Mouse (Mus musculus) heart, embryonic 13.5 days (tissue): Measurements from ENCODE around the gene Shroom3. TPM values are rescaled to one million over a fixed set of nuclear protein-coding genes. Genes with fewer than 3 reads are reported as not detected.
A peak's percentile ranks its signal among the peaks of the same experiment; 100 is the strongest.

Source experiments
- ATAC-seq: fragments of 200-750 bp; cut with Nextera tagmentation; 2 replicates; pipeline ENCODE4 v1.8.0; 2017; ENCODE audit warnings: moderate TSS enrichment; ENCODE audit not compliant: insufficient number of reproducible peaks, low FRiP score, low TSS enrichment; ENCODE audit errors: extremely low read depth
- H3K27ac ChIP-seq: fragments of 300-500 bp; sonication (generic); replicated peaks from 2 replicates; pipeline ENCODE4 v1.5.1; 2015; ENCODE audit warnings: moderate library complexity, mild to moderate bottlenecking, inconsistent platforms
- H3K27me3 ChIP-seq: fragments of 300-500 bp; sonication (generic); replicated peaks from 2 replicates; pipeline ENCODE4 v1.6.1; 2015; ENCODE audit warnings: mild to moderate bottlenecking, inconsistent platforms
- H3K36me3 ChIP-seq: fragments of 300-500 bp; sonication (generic); 2 replicates; pipeline ENCODE4 v1.6.1; 2015; ENCODE audit warnings: mild to moderate bottlenecking, inconsistent platforms
- H3K4me1 ChIP-seq: fragments of 300-500 bp; sonication (generic); 2 replicates; pipeline ENCODE4 v1.6.1; 2015; ENCODE audit warnings: inconsistent platforms
- H3K4me2 ChIP-seq: fragments of 300-500 bp; sonication (generic); 2 replicates; pipeline ENCODE4 v1.6.1; 2015; ENCODE audit warnings: inconsistent platforms, mild to moderate bottlenecking, moderate library complexity
- H3K4me3 ChIP-seq: fragments of 300-500 bp; sonication (generic); 2 replicates; pipeline ENCODE4 v1.5.1; 2015; ENCODE audit warnings: moderate library complexity, mild to moderate bottlenecking, inconsistent platforms
- H3K9ac ChIP-seq: fragments of 300-500 bp; sonication (generic); 2 replicates; pipeline ENCODE4 v1.6.1; 2015; ENCODE audit warnings: inconsistent platforms, mild to moderate bottlenecking, moderate library complexity
- H3K9me3 ChIP-seq: fragments of 300-500 bp; sonication (generic); 2 replicates; pipeline ENCODE4 v1.6.1; 2016; ENCODE audit warnings: inconsistent platforms
- WGBS: fragments of 180-500 bp; shearing (Covaris S2); methylation state at CpG from one replicate; pipeline ENCODE4 v1.1.7; 2015; ENCODE audit warnings: mixed read lengths; 5-methylcytosine and 5-hydroxymethylcytosine counted together
- polyA plus RNA-seq: library from polyadenylated mRNA; unstranded; fragments of >200 nt; fragmentation: Nextera tagmentation; extraction: Ambion mirVana; gene quantifications from 2 replicates; pipeline ENCODE4 v1.2.1, GENCODE M21; 2015

Gene Shroom3
- polyA plus RNA-seq, 1 experiment from 2014 or later: 10.3 TPM

DNA sequence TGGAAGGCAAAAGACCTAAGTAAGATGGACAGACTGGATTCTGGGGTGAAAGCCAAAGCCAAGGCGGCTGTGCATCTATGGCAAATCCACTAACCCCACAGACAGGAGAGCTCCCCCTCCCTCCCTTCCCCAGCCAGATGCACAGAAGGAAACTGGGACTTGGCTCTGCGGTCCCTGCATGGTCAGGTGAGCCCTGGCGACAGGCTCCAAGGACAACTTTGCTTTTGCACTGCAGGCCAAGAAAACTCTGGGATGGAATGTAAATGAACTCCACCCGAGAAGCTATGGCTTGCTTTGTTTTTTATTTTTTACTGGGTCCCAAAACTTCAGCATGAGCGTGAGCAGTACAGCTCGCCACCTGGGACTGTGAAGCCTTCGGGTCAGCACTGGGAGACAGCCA, 128.5 kb downstream of the Shroom3 start:
- Histone ChIP-seq H3K36me3 (0 out of 2 replicates have a peak, but pooled peaks cover 5% of the 10 kb centered on the region), H3K9ac (peak overlapping the region; percentile 66), H3K27ac (peak overlapping the region; percentile 92), H3K4me1 (peaks cover 74% of the 10 kb centered on the region), H3K4me2 (peak overlapping the region; percentile 54), H3K9me3 (no peaks in the 10 kb centered on the region), H3K27me3 (no peaks in the 10 kb centered on the region), H3K4me3 (no peak overlapping the region; the same call in 1 of the 2 replicates)
- whole genome bisulfite sequencing: 30% methylated on average over 7 of the region's 7 CpGs
- ATAC-seq: no peak

DNA sequence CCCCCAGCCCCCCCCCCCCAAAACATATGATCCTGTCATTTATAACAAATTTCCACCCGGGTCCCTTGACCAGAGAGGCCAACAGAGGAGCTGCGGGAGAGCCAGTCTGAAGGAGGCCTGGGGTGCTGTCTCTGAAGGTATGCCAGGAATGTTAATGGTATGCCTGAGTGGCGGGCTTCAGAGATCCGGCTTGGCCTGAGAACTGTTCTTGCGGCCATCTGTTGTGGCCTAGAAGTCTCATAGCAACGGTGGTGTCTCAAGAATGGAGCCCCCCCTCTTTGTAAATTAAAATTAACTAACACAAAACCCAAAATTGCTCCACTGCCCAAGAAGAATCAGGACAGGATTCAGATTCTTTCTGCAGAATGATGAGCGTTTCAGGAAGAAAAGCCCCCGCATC, 129.7 kb downstream of the Shroom3 start:
- peak; percentile 38; the same call in 1 of the 2 replicates for ATAC-seq
- Histone ChIP-seq H3K36me3 (0 out of 2 replicates have a peak, but pooled peaks cover 5% of the 10 kb centered on the region), H3K27me3 (no peaks in the 10 kb centered on the region), H3K4me2 (peak overlapping the region; percentile 54), H3K9me3 (no peaks in the 10 kb centered on the region), H3K27ac (peak overlapping the region; percentile 92), H3K4me1 (peaks cover 77% of the 10 kb centered on the region), H3K4me3 (0 out of 2 replicates have a peak overlapping the region, but pooled peaks have one; percentile 6), H3K9ac (peak overlapping the region; percentile 66)
- 17% methylated on average over 8 of the region's 8 CpGs for WGBS

DNA sequence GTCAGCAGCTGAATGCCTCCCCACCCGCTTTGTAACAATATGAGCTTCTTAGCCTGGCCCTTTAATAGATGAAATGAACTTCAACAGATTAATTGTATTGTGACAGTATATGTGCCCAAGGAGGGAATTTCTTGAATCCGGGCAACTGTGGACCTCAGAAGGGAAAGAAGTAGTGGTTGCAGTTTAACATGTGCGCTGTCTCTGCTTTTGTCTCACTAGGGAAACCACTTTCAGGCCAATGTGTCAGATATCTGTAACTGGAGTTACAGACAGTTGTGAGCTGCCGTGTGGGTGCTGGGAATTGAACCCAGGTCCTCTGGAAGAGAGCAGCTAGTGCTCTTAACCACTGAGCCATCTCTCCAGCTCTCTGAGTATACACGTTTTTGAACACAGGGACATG, 130.3 kb downstream of the Shroom3 start:
- no peak for ATAC-seq
- Histone ChIP-seq H3K27ac (peak overlapping the region; percentile 92), H3K9ac (no peak overlapping the region), H3K4me1 (peaks cover 71% of the 10 kb centered on the region), H3K4me3 (no peak overlapping the region), H3K4me2 (no peak overlapping the region), H3K9me3 (no peaks in the 10 kb centered on the region), H3K27me3 (no peaks in the 10 kb centered on the region), H3K36me3 (0 out of 2 replicates have a peak, but pooled peaks cover 5% of the 10 kb centered on the region)
- WGBS: 78% methylated on average over 5 of the region's 5 CpGs

DNA sequence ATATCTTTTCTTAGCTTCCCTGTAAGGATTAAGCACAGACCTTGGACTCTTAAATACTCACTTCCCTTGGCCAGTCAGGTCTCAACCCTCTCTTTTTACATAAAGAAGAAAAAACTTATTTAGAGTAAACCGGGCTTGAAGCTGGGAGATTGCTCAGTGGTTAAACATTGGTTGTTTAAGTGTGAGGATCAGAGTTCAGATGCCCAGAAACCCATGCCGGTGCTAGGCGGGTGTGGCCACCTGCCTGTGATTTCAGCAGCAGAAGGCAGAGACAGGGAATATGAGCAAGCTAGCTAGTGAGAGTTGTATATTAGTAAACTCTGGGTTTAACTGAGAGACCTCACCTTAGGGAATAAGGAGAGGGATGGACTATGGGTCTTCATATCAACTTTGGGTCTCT, 131.4 kb downstream of the Shroom3 start:
- 75% methylated on average over 3 of the region's 3 CpGs for WGBS
- H3K36me3 ChIP-seq: 0 out of 2 replicates have a peak, but pooled peaks cover 5% of the 10 kb centered on the region
- no peaks in the 10 kb centered on the region for H3K27me3 ChIP-seq
- no peak overlapping the region for H3K4me3 ChIP-seq
- ATAC-seq: no peak
- no peak overlapping the region for H3K27ac ChIP-seq
- no peak overlapping the region for H3K4me2 ChIP-seq
- peaks cover 62% of the 10 kb centered on the region for H3K4me1 ChIP-seq
- H3K9me3 ChIP-seq: no peaks in the 10 kb centered on the region
- H3K9ac ChIP-seq: no peak overlapping the region

DNA sequence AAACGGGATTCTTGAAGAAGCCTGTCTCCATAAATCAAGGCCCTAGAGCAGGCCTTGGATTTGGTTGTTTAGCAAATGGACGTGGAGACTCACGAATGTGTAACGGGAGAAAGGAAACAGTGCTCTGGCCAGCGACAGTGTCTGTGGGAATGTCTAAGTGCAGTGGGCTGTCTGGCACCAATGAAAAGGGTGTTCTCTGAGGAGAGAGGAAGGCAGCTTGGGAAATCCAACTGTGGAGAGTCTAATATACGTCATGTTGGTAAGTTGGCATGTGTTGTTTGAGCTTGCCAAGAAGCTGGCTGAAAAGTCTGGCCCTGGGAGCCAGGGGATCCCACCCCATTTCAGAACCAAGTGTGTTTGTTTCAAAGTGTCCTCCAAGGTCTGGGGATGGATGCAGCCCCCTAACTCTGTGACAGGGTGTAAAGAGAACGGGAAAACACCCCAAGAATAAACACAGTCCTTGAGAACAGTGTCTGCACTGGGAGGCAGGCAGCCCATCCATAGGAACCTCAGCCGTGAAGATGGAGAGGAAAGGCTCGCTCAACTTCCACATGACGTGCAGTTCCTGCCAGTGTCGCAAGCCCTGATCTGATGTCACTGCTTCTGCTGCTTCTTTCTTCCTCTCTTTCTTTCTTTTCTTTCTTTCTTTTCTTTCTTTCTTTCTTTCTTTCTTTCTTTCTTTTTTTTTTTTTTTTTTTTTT, 134.0 kb downstream of the Shroom3 start:
- H3K4me2 ChIP-seq: no peak overlapping the region
- 0 out of 2 replicates have a peak, but pooled peaks cover 5% of the 10 kb centered on the region for H3K36me3 ChIP-seq
- no peaks in the 10 kb centered on the region for H3K27me3 ChIP-seq
- H3K27ac ChIP-seq: peak overlapping the region; percentile 48; the same call in 1 of the 2 replicates
- H3K4me1 ChIP-seq: peaks cover 61% of the 10 kb centered on the region
- 64% methylated on average over 11 of the region's 11 CpGs for WGBS
- H3K4me3 ChIP-seq: no peak overlapping the region
- no peak overlapping the region for H3K9ac ChIP-seq
- no peaks in the 10 kb centered on the region for H3K9me3 ChIP-seq
- ATAC-seq: no peak

DNA sequence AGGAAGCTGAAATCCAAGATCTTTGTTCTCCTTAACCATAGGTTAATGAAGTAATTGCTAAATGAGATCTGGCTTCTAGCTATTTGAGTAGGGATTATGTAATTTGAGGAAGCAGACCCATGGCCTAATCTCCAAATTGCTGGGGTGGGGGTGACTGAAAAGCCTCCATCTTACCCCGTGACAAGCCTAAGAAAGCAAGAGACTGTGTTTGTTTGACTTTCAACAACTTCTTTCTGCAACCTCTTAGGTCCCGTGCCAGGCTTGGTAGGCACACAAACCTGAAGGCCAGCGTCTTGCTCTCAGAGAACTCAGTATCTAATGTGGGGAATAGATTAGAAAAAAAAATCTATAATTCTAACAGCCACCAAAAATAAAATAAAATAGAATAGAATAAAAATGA, 138.1 kb downstream of the Shroom3 start:
- H3K4me2 ChIP-seq: no peak overlapping the region
- no peak overlapping the region; the same call in 1 of the 2 replicates for H3K27ac ChIP-seq
- H3K9me3 ChIP-seq: no peaks in the 10 kb centered on the region
- H3K9ac ChIP-seq: no peak overlapping the region
- 65% methylated on average over 3 of the region's 3 CpGs for WGBS
- no peaks in the 10 kb centered on the region for H3K36me3 ChIP-seq
- no peak overlapping the region for H3K4me3 ChIP-seq
- peaks cover 72% of the 10 kb centered on the region for H3K4me1 ChIP-seq
- no peaks in the 10 kb centered on the region for H3K27me3 ChIP-seq
- no peak for ATAC-seq

DNA sequence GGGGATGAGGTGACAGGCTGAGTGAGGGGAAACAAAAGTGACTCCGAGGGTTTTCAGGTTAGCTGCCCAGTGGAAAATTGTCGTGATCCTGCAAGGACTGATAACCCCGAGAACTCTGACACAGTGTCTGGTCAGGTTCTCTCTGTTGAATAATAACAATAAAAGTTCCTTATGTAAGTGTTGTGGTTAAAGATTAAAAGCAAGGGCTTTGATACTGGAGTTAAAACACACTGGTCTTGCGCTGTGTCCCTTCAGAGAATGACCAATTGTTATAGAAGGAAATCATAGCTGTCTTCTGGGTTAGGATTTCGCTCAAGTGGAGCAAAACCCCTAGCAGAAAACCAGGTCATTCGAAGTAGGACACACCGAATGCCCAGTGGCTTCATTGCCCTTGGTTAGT, 140.3 kb downstream of the Shroom3 start:
- Histone ChIP-seq H3K36me3 (no peaks in the 10 kb centered on the region), H3K9me3 (no peaks in the 10 kb centered on the region), H3K4me2 (no peak overlapping the region), H3K27me3 (no peaks in the 10 kb centered on the region), H3K9ac (no peak overlapping the region), H3K4me1 (peaks cover 72% of the 10 kb centered on the region), H3K4me3 (no peak overlapping the region), H3K27ac (peak overlapping the region; percentile 81)
- 68% methylated on average over 7 of the region's 7 CpGs for WGBS
- no peak for ATAC-seq

DNA sequence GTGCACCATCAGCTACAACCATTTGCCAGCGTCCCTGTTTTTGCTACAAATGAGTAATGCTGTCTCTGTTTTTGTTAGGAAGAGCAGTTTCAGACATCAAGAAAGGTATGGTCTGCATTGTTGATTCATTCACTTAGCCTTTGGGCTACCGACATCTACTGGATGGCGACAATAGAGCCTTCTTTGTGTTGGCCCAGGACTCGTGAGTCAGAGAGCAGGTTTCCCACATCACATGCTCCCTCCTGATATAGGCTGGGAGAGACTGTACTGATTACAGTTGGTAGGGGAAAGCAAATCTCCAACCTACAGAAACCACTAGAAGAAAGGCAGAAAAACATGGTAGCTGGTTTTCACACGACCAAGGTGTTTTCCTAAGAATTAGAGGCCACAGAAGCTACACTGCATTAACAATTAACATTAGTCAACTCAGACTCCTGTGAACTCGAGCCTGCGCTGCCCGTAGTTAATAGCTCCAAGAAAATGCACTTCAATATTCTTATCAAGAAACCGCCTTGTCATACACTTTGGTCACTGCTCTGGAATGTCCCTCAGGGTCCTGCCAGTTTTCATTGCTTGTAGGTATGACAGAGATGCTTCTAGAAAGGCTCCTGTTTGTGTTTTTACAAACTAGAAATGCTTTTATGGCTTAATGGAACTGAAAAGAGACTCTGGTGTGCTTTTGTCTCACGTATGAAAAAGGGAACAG, 141.2 kb downstream of the Shroom3 start:
- no peaks in the 10 kb centered on the region for H3K27me3 ChIP-seq
- H3K9ac ChIP-seq: no peak overlapping the region; the same call in 1 of the 2 replicates
- no peak overlapping the region for H3K4me3 ChIP-seq
- H3K36me3 ChIP-seq: no peaks in the 10 kb centered on the region
- no peak for ATAC-seq
- peaks cover 72% of the 10 kb centered on the region for H3K4me1 ChIP-seq
- H3K9me3 ChIP-seq: no peaks in the 10 kb centered on the region
- WGBS: 36% methylated on average over 10 of the region's 10 CpGs
- peak overlapping the region; percentile 81 for H3K27ac ChIP-seq
- H3K4me2 ChIP-seq: 0 out of 2 replicates have a peak overlapping the region, but pooled peaks have one; percentile 8

DNA sequence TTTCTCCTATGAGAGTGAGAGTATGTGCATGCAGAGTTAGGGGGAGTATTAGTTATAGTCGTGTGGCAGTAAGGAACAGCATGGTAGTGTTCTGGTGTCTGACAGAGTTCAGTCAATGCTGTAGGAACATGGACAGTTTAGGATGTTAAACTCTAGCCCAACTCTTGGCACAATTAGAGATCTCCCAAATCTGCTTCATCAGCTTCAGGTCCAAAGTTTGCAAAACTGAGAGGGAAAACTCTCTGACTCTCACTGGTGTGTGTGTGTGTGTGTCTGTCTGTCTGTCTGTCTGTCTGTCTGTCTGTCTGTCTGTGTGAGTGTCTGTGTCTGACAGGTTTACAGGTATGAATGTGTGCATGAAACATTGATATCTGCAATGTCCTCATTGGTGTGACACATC, 147.2 kb downstream of the Shroom3 start:
- H3K4me1 ChIP-seq: peaks cover 30% of the 10 kb centered on the region
- H3K36me3 ChIP-seq: no peaks in the 10 kb centered on the region
- H3K9ac ChIP-seq: no peak overlapping the region
- no peak overlapping the region for H3K4me2 ChIP-seq
- no peak overlapping the region for H3K4me3 ChIP-seq
- H3K27me3 ChIP-seq: no peaks in the 10 kb centered on the region
- no peaks in the 10 kb centered on the region for H3K9me3 ChIP-seq
- 77% methylated on average over 1 of the region's 1 CpGs for WGBS
- no peak overlapping the region for H3K27ac ChIP-seq
- ATAC-seq: no peak

DNA sequence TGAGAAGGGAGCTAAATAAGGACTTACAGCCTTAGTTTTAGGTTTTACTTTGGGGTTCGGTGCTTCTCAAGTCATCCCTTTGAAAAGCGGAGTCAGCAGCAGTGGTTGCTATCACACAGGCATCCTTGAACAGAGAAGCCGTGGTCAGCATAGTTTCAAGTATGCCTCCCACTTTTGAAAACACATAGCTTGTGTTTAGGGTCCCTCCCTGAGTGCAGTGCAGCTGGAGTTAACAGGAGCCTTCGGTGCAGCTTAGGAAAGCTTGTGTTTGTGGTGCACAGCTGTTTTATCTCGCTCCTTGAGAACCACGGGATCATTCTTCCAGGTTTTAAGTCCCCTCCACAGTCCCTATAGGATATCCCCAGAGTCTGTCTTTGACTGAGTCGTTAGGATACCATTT, 151.3 kb downstream of the Shroom3 start:
- Histone ChIP-seq H3K4me3 (no peak overlapping the region), H3K9ac (no peak overlapping the region), H3K9me3 (no peaks in the 10 kb centered on the region), H3K4me1 (peaks cover 17% of the 10 kb centered on the region), H3K27me3 (no peaks in the 10 kb centered on the region), H3K4me2 (no peak overlapping the region), H3K36me3 (peaks cover 5% of the 10 kb centered on the region; the same call in 1 of the 2 replicates), H3K27ac (0 out of 2 replicates have a peak overlapping the region, but pooled peaks have one; percentile 24)
- no peak for ATAC-seq
- 41% methylated on average over 7 of the region's 7 CpGs for WGBS

DNA sequence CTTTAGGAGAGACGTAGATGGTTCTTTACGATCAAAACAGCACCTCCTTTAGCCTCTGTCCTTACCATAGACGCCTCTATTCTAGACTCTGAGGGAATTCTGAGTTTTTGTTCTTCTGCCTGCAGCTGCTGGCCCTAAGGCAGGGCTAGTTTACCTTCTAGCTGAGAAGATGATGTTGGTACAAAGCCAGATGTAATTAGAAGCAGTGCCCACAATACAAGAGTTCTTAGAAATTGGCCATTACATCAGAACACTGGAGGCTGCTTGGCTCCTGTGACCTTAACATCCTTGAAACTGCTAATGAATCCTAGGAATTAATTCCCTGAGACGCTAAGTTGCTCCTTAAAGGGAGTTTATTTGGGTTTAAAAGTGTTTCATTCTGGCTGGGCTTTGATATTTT, 154.1 kb downstream of the Shroom3 start:
- Histone ChIP-seq H3K4me2 (no peak overlapping the region), H3K27me3 (no peaks in the 10 kb centered on the region), H3K36me3 (peaks cover 5% of the 10 kb centered on the region; the same call in 1 of the 2 replicates), H3K27ac (no peak overlapping the region), H3K9me3 (no peaks in the 10 kb centered on the region), H3K4me1 (peaks cover 44% of the 10 kb centered on the region), H3K9ac (no peak overlapping the region), H3K4me3 (no peak overlapping the region)
- no peak for ATAC-seq
- WGBS: 79% methylated on average over 4 of the region's 4 CpGs
